Mouse (Mus musculus) midbrain, embryonic 13.5 days (tissue): ENCODE measurements around the gene Stat1. TPM values are rescaled to one million over a fixed set of nuclear protein-coding genes. Genes with fewer than 3 reads are reported as not detected.

Experiments
- ATAC-seq: fragments of 200-750 bp; cut with Nextera tagmentation; 2 replicates; pipeline ENCODE4 v1.8.0; 2017; ENCODE audit warnings: mild to moderate bottlenecking, moderate TSS enrichment, moderate library complexity
- H3K27ac ChIP-seq: fragments of 300-500 bp; sonication (generic); 2 replicates; pipeline ENCODE4 v1.5.1; 2015; ENCODE audit warnings: inconsistent platforms, mild to moderate bottlenecking, moderate library complexity
- H3K27me3 ChIP-seq: fragments of 300-500 bp; sonication (generic); 2 replicates; pipeline ENCODE4 v1.6.1; 2015; ENCODE audit warnings: mild to moderate bottlenecking, inconsistent platforms
- H3K36me3 ChIP-seq: fragments of 300-500 bp; sonication (generic); 2 replicates; pipeline ENCODE4 v1.6.1; 2015; ENCODE audit warnings: mild to moderate bottlenecking, inconsistent platforms
- H3K4me1 ChIP-seq: fragments of 300-500 bp; sonication (generic); replicated peaks from 2 replicates; pipeline ENCODE4 v1.6.1; 2015; ENCODE audit warnings: inconsistent platforms
- H3K4me2 ChIP-seq: fragments of 300-500 bp; sonication (generic); replicated peaks from 2 replicates; pipeline ENCODE4 v1.6.1; 2015; ENCODE audit warnings: moderate library complexity, mild to moderate bottlenecking, inconsistent platforms
- H3K4me3 ChIP-seq: fragments of 300-500 bp; sonication (generic); replicated peaks from 2 replicates; pipeline ENCODE4 v1.5.1; 2015; ENCODE audit warnings: mild to moderate bottlenecking, inconsistent platforms
- H3K9ac ChIP-seq: fragments of 300-500 bp; sonication (generic); replicated peaks from 2 replicates; pipeline ENCODE4 v1.6.1; 2015; ENCODE audit warnings: mild to moderate bottlenecking, inconsistent platforms
- H3K9me3 ChIP-seq: fragments of 300-500 bp; sonication (generic); 2 replicates; pipeline ENCODE4 v1.6.1; 2016; ENCODE audit warnings: mild to moderate bottlenecking, inconsistent platforms
- WGBS: fragments of 180-500 bp; shearing (Covaris S2); methylation state at CpG from one replicate; pipeline ENCODE4 v1.1.7; 2015; 5-methylcytosine and 5-hydroxymethylcytosine counted together
- polyA plus RNA-seq: library from polyadenylated mRNA; unstranded; fragments of >200 nt; fragmentation: Nextera tagmentation; extraction: Ambion mirVana; gene quantifications from 2 replicates; pipeline ENCODE4 v1.2.1, GENCODE M21; 2015

Stat1 gene
- polyA plus RNA-seq, 1 experiment from 2014 or later: 13.5 TPM

DNA sequence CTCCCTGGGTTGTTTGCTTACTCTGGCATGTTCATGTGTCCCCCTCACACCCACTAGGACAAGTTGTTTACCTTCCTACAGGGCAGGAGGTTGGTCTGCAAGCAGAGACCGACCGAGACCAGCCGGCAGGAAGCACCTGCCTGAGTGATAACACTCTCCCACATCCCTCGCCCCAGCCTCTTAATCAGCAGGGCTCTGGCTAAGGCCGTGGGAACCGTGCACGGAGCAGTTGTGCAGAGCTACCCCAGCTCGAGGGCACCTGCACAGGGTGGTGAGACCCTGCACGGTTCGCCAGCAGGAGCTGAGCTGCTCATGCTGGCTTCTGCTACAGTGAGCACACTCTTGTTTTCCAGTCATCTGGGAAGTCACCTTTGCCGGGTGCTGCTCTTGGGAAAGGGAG lies 31.4 kb downstream of the Stat1 start:
- H3K9me3 ChIP-seq: no peaks in the 10 kb centered on the region
- peaks cover 22% of the 10 kb centered on the region for H3K4me1 ChIP-seq
- peaks cover 4% of the 10 kb centered on the region; the same call in 1 of the 2 replicates for H3K36me3 ChIP-seq
- no peak overlapping the region for H3K27ac ChIP-seq
- no peak overlapping the region for H3K4me3 ChIP-seq
- no peak for ATAC-seq
- H3K9ac ChIP-seq: no peak overlapping the region
- H3K27me3 ChIP-seq: no peaks in the 10 kb centered on the region
- 59% methylated on average over 11 of the region's 11 CpGs for WGBS
- H3K4me2 ChIP-seq: no peak overlapping the region

- Histone ChIP-seq H3K9ac (no peak overlapping the region), H3K4me2 (no peak overlapping the region), H3K36me3 (peaks cover 4% of the 10 kb centered on the region; the same call in 1 of the 2 replicates), H3K9me3 (no peaks in the 10 kb centered on the region), H3K27ac (no peak overlapping the region), H3K4me3 (no peak overlapping the region), H3K27me3 (no peaks in the 10 kb centered on the region), H3K4me1 (peaks cover 22% of the 10 kb centered on the region)
- no peak for ATAC-seq
- WGBS: 93% methylated on average over 5 of the region's 5 CpGs
Measured at GRCm38 (mm10) chr1:52151166-52151565, 31.9 kb downstream of the Stat1 start.

DNA sequence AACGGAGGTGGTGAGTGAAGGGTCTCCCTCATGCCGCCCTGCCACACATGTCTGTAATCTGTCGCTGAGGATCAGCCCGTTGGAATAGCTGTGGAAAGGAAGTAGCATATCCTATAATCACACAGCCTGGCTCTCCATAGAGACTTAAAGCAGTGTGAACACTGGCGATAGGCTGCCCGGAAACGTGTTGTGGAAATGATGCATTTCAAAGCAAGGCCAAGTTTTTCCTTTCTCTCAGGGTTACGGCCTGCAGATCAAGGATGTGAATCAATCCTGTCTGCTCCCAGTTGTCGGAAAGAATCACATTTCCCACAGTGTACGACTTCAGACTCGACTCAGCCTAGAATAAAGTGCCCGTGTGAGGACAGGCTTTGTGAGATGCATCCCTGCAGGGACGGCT lies 33.1 kb downstream of the Stat1 start:
- Histone ChIP-seq H3K9ac (no peak overlapping the region), H3K4me3 (no peak overlapping the region), H3K4me2 (no peak overlapping the region), H3K4me1 (peaks cover 22% of the 10 kb centered on the region), H3K27ac (no peak overlapping the region), H3K36me3 (peaks cover 4% of the 10 kb centered on the region), H3K27me3 (no peaks in the 10 kb centered on the region), H3K9me3 (no peaks in the 10 kb centered on the region)
- no peak for ATAC-seq
- 59% methylated on average over 13 of the region's 13 CpGs for WGBS

DNA sequence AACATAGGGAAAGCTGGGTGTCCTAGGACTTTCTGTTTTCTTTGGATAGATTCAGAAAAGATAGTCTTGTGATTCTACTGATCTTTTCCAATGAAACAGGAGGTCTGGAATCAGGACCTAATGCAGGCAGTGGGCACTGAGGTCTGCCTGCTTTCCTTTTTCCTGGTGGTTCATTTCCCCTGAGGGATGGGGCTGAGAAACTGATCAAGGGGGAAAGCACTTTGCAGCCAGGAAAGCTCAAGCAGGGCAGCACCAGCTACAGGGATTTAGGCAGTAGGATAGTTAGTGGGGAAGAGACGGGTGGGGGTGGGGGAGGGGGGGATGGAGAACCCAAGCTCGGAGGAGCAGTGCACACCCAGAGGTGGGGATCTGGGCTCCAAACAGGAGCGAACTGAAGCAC lies 33.7 kb downstream of the Stat1 start:
- H3K4me1 ChIP-seq: peaks cover 22% of the 10 kb centered on the region
- H3K9me3 ChIP-seq: no peaks in the 10 kb centered on the region
- no peaks in the 10 kb centered on the region for H3K27me3 ChIP-seq
- ATAC-seq: no peak
- no peak overlapping the region for H3K4me3 ChIP-seq
- no peak overlapping the region for H3K4me2 ChIP-seq
- H3K27ac ChIP-seq: no peak overlapping the region
- 37% methylated on average over 3 of the region's 3 CpGs for WGBS
- no peak overlapping the region for H3K9ac ChIP-seq
- H3K36me3 ChIP-seq: peaks cover 8% of the 10 kb centered on the region

DNA sequence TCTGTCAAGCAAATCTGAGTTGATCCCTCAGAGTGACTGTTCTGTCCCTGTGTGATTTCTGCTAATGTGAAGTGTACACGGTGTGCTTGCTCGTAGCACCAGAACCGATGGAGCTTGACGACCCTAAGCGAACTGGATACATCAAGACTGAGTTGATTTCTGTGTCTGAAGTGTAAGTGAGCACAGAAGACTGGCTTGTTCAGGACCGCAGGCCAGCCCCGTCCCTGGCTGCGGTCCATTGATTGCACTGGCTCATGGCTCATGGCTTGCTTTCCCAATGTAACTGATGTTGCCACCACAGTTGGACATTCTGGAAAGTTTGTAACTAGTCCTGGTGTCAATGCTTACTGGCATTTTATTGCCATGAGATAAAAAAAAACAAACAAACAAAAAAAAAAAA lies 35.6 kb downstream of the Stat1 start:
- Histone ChIP-seq H3K36me3 (peaks cover 8% of the 10 kb centered on the region), H3K4me1 (peaks cover 11% of the 10 kb centered on the region; the same call in 1 of the 2 replicates), H3K27me3 (no peaks in the 10 kb centered on the region), H3K4me2 (no peak overlapping the region), H3K4me3 (no peak overlapping the region), H3K27ac (no peak overlapping the region), H3K9me3 (no peaks in the 10 kb centered on the region), H3K9ac (no peak overlapping the region)
- WGBS: 84% methylated on average over 8 of the region's 8 CpGs
- no peak for ATAC-seq

- Histone ChIP-seq H3K36me3 (peaks cover 8% of the 10 kb centered on the region), H3K4me1 (no peaks in the 10 kb centered on the region; the same call in 1 of the 2 replicates), H3K9me3 (no peaks in the 10 kb centered on the region), H3K4me3 (no peak overlapping the region), H3K4me2 (no peak overlapping the region), H3K27ac (no peak overlapping the region), H3K27me3 (no peaks in the 10 kb centered on the region), H3K9ac (no peak overlapping the region)
- ATAC-seq: no peak
- WGBS: 88% methylated on average over 10 of the region's 10 CpGs
Measured at GRCm38 (mm10) chr1:52156351-52156750, 37.1 kb downstream of the Stat1 start.

GRCm38 (mm10) chr1:52158040-52158439 lies 38.8 kb downstream of the Stat1 start:
- Histone ChIP-seq H3K9me3 (no peaks in the 10 kb centered on the region), H3K36me3 (peaks cover 4% of the 10 kb centered on the region), H3K9ac (no peak overlapping the region), H3K4me2 (no peak overlapping the region), H3K27me3 (no peaks in the 10 kb centered on the region), H3K27ac (no peak overlapping the region), H3K4me3 (no peak overlapping the region), H3K4me1 (no peaks in the 10 kb centered on the region; the same call in 1 of the 2 replicates)
- WGBS: 96% methylated on average over 2 of the region's 2 CpGs
- ATAC-seq: no peak

- Histone ChIP-seq H3K9me3 (no peaks in the 10 kb centered on the region), H3K4me1 (no peaks in the 10 kb centered on the region), H3K4me2 (no peak overlapping the region), H3K27ac (no peak overlapping the region), H3K27me3 (no peaks in the 10 kb centered on the region), H3K4me3 (no peak overlapping the region), H3K36me3 (peaks cover 4% of the 10 kb centered on the region), H3K9ac (no peak overlapping the region)
- no peak for ATAC-seq
- WGBS: 85% methylated on average over 17 of the region's 17 CpGs
Measured at GRCm38 (mm10) chr1:52158490-52159381, 39.5 kb downstream of the Stat1 start.

DNA sequence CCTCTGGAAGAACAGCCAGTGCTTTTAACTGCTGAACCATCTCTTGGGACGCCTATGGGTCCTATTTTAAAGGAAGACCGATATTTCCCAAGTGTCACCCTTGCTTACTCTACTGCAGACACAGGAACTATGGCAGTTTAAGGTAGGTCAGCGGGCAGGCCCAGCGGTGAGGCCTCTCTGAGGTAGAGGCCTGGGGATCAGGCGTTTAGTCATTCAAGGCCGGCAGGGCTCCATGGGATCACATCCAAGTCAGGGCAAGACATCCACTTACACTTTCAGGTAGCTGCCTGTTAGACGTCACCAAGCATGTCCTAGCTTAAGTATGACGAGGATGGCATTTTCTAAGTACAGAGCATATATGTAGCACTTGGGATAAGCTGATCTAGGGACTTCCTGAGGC lies 41.9 kb downstream of the Stat1 start:
- ATAC-seq: no peak
- no peaks in the 10 kb centered on the region for H3K9me3 ChIP-seq
- H3K36me3 ChIP-seq: peaks cover 4% of the 10 kb centered on the region; the same call in 1 of the 2 replicates
- H3K27me3 ChIP-seq: no peaks in the 10 kb centered on the region
- no peak overlapping the region for H3K4me2 ChIP-seq
- no peak overlapping the region for H3K4me3 ChIP-seq
- no peaks in the 10 kb centered on the region for H3K4me1 ChIP-seq
- no peak overlapping the region for H3K9ac ChIP-seq
- 88% methylated on average over 8 of the region's 8 CpGs for WGBS
- no peak overlapping the region for H3K27ac ChIP-seq

GRCm38 (mm10) chr1:52163707-52164457 lies 44.6 kb downstream of the Stat1 start:
- Histone ChIP-seq H3K4me1 (no peaks in the 10 kb centered on the region), H3K9me3 (no peaks in the 10 kb centered on the region), H3K9ac (no peak overlapping the region), H3K4me2 (no peak overlapping the region), H3K27me3 (no peaks in the 10 kb centered on the region), H3K4me3 (no peak overlapping the region), H3K27ac (no peak overlapping the region), H3K36me3 (no peaks in the 10 kb centered on the region)
- ATAC-seq: no peak
- 93% methylated on average over 5 of the region's 5 CpGs for WGBS

GRCm38 (mm10) chr1:52166652-52167220 lies 47.5 kb downstream of the Stat1 start:
- Histone ChIP-seq H3K36me3 (no peaks in the 10 kb centered on the region), H3K27me3 (no peaks in the 10 kb centered on the region), H3K4me1 (no peaks in the 10 kb centered on the region), H3K9ac (no peak overlapping the region), H3K4me2 (no peak overlapping the region), H3K9me3 (no peaks in the 10 kb centered on the region), H3K27ac (no peak overlapping the region), H3K4me3 (no peak overlapping the region)
- no peak; the same call in 1 of the 2 replicates for ATAC-seq
- WGBS: 75% methylated on average over 14 of the region's 14 CpGs

- no peak overlapping the region for H3K27ac ChIP-seq
- H3K9ac ChIP-seq: no peak overlapping the region
- H3K27me3 ChIP-seq: no peaks in the 10 kb centered on the region
- no peak overlapping the region for H3K4me3 ChIP-seq
- no peaks in the 10 kb centered on the region for H3K9me3 ChIP-seq
- no peaks in the 10 kb centered on the region for H3K36me3 ChIP-seq
- 7% methylated on average over 3 of the region's 3 CpGs for WGBS
- no peak overlapping the region for H3K4me2 ChIP-seq
- no peaks in the 10 kb centered on the region for H3K4me1 ChIP-seq
- peak; percentile 59 for ATAC-seq
Measured at GRCm38 (mm10) chr1:52170057-52170456, 50.8 kb downstream of the Stat1 start.
